Mouse (Mus musculus) retina, postnatal 7 days (tissue): ENCODE results near the gene Mrpl27.
"Not testable (repeated sequence)": the region's sequence is repeated elsewhere in the genome, so short reads cannot be mapped to it uniquely, and the experiment has no call there.

Experiments
- DNase-seq: peaks from one replicate; pipeline ENCODE4 v3.0.0-alpha.2; 2012; ENCODE audit warnings: low read depth, low spot score

The Mrpl27 gene

DNA sequence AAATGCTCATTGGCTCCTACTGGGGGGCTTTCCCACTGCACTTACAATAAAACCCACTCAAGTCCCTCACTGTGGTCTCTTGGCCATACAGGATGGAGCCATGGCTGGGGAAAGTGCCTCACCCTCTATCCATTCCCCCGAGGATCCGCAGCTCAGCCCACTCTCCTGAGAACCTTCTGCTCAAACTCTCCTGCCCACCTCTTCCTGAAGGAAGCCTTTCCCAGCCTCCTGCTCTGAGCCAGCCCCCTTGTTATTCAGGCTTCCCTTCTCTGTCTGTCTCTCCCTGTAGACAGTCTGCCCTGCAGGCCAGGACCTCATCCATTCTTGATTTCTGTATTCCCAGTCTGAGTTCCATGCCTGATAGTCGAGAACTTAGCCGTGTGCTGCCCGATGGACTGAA is 21.4 kb downstream of the Mrpl27 start:
- DNase-seq = no peak

DNA sequence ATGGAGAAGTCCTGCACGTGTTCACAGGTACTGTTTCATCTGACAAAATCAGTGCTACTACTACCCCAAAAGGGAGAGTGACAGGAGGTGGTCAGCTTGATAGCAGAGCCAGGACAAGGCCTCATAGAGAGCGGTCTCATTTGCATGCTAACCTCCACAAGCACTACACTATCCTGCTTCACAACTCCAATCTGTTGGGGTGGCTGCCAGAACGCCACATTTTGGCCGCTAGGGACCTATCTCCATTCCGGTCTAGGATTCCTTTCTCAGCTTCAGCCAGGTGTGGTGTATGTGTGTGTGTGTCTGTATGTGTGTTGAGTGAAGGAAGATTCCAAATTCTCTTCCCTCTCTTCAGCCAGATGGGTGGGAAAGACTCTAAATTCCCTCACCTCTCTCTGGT is 21.9 kb downstream of the Mrpl27 start:
- no peak for DNase-seq

DNA sequence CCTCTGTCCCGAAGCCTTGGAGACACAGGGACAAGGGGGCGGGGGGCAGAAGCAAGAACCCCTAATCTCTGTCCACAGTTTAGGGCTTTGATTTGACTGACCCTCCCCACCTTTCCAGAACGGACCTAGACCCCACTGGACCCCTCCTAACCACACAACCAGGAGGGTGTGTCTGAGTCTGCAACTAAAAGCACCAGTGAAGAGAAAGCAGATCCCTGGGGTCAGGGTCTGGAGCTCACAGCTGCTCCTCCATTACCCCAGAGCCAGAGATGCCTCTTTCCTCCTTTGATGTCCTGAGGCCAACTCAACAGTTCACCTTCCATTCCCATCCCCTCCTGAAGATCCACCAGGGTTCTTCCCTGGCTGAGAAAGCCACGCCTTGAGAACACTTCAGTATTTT is 22.7 kb downstream of the Mrpl27 start:
- DNase-seq = no peak

DNA sequence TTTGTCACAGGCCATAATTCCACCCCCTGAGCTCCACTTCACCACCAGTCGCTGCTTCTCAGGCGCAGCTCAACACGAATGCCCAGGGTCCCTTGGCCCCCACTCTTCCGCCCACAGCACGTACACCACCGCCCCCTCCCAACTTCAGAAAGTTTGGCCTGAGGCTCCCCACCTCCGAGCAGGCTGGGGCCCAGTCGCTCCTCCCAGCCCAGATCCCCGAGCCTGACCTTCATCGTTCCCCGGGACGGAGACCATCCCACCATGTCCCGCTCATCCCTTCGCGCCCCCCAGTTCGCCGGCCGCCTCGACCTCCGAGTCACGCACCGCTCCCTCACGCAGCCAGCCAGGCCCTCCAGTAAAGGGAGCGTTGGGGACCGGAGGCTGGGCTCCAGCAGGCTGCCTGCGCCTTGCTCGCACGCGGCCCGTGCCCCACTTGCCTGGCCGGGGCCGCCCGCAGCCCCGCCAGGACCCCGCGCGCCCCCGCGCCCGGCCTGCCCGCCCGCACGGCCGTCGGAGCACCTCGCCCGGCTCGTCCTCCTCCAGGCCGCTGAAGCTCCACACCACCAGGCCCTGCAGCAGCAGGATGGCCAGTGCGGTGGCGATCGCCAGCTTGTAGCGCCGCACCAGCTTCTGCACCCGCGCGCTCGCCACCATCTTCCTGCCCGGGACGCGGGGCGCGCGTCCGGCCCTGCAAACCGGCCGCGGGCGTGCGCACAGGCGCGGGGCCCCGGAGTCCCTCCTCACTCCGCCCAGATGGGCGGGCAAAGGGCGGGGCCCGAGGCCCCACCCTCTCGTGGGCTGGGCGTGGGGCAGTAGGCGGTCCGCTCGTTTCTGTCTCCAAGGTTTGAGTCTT is 23.4 kb downstream of the Mrpl27 start, which contains the start of gene Xylt2:
Xylt2 (minus strand) TSS at position 762 of the 853 bp plus-strand sequence.
- peak; percentile 87 for DNase-seq

DNA sequence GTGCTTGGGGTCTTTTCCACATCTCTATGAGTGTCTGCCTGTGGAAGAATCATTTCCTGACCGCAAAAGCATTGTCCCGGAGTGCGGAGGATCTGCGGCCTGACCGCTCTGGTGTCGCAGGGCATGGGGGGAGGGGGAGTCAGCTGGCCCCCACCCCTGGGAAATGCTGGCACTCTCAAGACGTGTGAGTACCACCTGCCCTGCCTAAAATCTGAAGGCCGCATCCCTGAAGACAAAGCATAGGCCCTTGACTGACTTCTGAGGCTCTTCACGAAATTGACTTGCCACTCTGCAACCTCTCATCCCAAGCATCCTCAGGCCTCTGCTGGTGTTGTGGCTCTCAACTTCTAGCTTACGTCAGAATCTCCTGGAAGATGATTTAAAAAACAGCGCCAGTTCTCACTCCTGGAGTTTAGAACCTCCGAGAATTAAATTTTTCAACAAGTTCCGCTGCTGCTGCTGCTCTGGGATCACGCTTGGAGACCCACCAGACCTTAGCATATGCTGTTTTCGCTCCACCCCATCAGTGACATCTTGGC is 24.1 kb downstream of the Mrpl27 start:
- no peak for DNase-seq

DNA sequence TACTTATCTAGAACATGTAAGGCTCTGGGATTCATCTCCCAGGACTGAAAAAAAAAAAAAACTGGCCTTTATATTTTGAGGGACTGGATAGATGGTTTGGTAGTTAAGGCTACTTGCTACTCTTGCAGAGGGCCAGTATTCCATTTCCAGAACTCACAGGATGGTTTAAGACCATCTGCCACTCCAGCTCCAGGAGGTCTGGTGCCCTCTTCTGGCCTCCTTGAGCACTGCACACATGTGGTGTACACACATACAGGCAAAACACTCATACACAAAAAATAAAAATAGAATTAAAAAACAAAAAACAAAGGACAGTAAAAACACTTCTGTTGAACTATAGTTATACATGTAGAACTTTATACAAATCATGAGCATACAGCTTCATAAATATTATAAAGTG is 27.1 kb downstream of the Mrpl27 start:
- no peak for DNase-seq

DNA sequence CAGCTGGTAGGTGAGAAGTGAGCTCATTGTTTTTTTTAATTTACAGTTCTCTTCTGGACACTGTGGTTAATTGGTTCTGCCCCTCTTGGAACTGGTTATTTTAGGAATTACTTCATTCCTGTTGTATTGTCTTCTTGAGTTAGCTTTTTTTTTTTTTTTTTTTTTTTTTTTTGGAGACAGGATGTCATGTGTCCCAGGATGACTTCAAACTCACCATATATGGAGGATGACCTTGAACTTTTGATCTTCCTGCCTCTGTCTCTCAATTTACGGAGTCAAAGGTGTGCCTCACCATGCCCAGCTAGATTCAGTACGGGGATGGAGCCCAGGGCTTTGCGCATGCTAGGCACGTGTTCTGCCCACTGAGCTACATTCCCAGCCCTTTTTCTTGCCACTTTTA is 28.1 kb downstream of the Mrpl27 start:
- DNase-seq = no peak

DNA sequence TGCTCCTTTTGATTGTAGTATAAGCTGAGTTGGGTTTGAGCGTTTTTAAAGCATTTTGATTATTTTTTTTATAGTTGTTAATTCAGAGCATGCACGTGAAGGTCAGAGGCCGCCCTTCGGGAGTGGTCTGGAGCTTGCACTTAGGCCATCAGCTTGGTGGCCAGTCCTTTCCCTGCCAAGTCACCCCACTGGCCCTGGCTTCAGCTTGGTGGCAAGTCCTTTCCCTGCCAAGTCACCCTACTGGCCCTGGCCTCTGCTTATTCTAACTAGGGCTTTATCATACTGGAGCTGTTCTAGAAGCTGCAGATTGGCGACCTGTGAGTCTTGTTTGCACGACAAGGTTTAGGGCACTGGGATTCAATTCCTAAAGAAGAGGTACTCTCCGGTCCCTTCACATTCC is 28.9 kb downstream of the Mrpl27 start:
- DNase-seq = no peak

DNA sequence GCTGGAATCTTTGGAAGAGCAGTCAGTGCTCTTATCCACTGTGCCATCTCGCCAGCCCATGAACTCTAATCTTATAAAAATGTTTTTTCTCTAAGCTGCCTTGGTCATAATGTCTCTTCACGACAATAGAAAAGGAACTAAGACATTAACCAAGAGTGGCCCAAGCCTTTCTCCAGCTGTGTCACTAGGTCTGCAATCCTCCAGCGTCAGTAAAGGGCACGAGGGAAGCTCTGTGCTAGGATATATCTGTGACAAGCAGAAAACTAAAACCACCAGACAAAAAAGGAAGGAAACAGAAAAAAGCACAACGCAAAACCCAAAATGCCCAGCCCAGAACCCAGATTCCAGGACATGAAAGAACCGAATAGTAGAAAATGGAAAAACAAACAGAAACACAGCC is 33.6 kb downstream of the Mrpl27 start:
- no peak for DNase-seq

DNA sequence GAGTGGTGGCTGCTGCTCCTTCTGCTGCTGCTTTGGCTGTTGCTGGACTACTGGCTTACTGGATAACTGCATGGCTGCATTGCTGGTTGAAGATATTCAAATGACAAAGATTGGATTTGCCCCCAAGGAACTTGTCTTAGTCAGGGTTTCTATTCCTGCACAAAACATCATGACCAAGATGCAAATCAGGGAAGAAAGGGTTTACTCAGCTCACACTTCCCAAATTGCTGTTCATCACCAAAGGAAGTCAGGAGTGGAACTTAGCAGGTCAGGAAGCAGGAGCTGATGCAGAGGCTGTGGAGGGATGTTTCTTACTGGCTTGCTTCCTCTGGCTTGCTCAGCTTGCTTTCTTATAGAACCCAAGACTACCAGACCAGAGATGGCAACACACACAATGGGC is 38.9 kb downstream of the Mrpl27 start:
- DNase-seq = not testable (repeated sequence)

DNA sequence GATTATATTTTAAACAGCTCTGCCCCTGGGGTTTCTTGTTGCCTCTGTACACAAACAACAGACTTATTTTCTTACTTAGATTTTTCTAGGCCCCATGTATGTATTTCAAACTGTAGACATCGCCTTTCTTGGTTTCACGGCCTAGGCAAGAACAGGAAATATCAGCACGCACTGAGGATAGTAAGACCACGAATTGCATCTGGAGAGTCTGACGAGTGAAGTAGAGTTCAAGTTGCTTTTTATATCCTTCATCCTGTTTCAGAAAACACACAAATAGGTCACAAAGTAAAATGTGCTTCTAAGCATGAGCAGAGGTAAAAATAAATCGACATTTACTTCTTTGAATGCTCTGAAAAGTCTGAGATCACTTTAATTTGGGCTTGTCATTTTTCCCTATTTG is 41.9 kb downstream of the Mrpl27 start:
- no peak for DNase-seq

DNA sequence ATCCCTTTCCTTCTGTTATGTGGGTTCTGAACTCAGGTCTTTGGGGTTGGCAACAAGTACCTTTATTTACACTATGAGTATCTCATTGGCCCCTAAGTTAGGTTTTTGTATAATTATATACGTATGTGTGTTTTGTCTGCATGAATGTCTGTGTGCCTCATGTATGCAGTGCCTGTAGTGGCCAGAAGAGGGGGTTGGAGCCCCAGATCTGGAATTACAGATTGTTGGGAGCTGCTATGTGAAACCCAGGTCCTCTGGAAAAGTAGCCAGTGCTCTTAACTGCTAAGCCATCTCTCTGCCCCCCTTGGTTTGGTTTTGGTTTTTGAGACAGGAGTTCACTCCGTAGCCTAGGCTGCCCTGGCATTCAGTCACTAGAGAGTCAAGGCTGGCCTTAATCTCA is 43.6 kb downstream of the Mrpl27 start:
- no peak for DNase-seq

DNA sequence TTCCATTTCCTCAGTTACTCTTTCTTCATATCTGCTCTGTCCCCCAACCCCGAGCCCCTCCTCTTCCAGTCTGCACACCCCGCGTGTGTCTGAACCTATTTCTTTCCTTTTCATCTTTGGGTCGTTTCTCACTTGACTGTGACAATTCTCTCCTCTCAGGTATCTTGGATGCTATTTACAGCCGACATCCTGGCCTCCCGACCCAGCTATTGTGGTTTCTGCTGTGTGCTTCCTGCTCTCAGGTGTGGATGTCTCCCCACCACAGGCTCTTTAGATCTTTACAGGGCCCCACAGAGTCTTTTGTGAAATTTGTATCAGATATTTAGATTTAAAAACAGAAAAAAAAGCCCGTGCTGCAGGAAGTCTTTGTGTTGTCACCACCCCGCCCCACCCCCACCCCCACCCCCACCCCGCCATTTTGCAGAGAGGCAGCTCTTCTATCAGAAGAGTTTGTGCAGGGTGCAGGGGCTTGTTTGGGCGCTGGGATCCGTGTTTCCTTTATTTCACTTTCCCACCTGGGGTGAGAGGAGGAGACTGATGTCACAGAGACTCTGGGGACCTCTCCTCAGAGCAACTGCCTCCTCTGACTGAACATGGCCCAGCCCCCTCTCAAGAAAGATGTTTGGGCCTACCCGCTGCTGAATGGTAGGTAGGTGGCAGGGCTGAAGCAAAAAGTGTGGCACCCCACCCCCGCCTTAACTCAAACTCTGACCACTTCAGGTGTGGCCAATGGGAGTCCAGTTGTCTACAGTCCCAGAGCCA is 44.3 kb downstream of the Mrpl27 start:
- no peak for DNase-seq

DNA sequence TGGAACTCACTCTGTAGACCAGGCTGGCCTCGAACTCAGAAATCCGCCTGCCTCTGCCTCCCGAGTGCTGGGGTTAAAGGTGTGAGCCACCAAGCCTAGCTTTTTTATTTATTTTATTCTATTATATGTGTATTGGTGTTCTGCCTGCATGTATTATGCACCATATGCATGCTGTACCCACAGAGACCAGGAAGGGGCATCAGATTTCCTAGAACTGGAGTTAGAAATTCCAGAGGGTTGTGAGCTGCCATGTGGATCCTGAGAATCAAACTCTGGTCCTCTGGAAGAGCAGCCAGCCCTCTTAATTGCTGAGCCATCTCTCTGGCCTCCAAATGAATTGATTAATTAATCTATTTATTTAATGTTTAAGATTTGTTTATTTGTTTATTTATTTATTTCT is 45.8 kb downstream of the Mrpl27 start:
- no peak for DNase-seq

DNA sequence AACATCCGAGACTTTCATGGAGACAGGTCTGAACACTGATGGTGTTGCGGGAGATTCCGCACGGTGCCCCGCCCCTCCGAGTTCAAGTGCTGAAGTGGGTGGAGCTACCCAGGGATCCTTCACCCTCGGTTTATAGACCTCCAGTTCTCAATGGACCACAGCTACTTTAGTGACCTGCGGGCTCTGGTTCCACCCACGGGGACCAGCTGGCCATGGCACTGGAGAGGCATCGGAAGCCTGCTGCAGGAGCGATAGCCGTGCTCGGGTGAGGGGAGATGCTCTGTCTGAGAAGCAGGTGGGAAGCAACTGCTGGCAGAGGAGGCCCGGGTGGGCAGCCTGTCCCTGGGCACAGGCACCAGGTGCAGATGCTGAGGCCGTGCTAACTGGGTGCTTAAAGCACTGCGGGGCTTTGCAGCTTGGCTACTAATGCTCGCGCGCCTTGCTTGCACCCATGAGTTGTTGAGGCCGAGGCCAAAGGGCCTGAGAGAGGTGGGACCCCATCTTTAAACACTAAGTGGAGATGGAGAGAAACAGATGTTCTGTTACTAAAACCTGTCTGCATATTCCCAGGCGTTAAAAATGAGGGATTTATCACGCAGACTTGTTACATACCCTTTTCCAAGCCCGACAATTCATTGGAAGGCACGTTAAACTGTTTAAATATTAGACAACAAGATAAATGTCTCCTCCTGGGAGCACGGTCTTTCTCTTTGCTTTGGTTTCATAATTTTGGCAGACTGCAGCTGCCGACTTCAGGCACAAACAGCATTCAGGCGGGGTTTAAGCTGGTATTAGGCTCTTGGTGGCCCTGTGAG is 48.0 kb downstream of the Mrpl27 start:
- DNase-seq = no peak

DNA sequence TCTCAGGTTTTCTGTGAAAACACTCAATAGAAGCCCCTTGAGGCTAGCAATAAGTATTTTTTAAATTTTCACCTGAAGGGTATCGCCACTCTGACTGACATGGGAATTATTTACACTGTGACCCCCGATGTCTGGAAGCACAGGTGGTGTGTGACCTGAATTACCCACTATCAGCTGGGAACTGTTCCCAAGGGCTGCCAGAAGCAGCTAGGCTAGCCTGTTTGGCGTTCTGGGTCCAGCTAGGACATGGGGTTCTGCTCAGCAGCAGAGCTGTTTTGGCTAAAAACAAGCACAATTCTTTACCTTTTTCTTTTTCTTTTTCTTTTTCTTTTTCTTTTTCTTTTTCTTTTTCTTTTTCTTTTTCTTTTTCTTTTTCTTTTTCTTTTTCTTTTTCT is 48.6 kb downstream of the Mrpl27 start:
- no peak for DNase-seq

DNA sequence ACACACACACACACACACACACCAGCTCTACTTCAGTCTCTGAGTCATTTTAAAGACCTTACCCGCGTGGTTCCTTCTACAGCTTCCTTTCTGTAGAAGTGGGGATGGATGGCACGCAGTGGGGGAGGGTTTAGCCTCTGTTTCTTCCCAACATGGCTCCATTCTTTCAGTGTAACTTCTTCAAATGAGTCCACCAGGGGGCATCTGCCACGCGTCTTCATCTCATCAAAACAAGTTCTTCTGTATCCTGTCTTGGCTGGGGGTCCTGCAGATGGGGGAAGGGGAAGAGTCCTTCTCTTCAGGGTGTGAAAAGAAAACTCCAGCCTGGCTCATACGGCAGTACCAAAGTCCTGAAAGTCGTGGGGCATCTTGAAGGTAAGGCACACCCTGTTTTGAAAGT is 50.5 kb downstream of the Mrpl27 start:
- no peak for DNase-seq

DNA sequence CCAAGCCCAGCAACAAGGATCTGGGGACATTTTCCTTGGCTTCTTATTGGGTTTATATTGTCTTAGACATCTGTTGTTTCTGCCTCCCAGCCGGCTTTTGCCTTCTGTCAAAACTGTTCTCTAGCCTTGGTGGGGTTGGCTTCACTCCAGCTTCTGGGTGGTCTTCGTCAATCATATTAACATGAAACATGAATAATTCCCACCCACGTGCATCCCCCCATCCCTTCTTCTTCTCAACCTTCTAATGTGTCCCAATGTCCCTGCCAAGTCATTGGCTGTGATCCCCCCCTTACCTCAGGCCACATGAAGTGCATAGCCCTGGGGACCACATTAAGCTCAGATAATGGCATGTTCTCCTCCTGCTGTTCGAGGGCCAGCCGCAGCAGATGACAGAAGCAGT is 50.9 kb downstream of the Mrpl27 start, which contains the start of gene Gm11541:
Gm11541 (minus strand) TSS at position 28 of the 400 bp plus-strand sequence.
- no peak for DNase-seq
